Mouse (Mus musculus) heart, postnatal 0 days (tissue): ENCODE measurements at regions not wholly inside any gene's neighbourhood (a gene's known extent, or its start where the extent isn't known, plus 50 kb on each side); places are given as distances from the start of the nearest gene placed in this dataset.

Experiments
- CTCF ChIP-seq: IDR thresholded peaks from 2 replicates; pipeline ENCODE4 v1.5.1; 2016; ENCODE audit warnings: antibody characterized with exemption, control low read depth, low read depth
- EP300 ChIP-seq: IDR thresholded peaks from 2 replicates; pipeline ENCODE4 v1.6.1; 2016; ENCODE audit warnings: antibody characterized with exemption, low read depth

GRCm38 (mm10) chr12:35416583-35416982, 118.3 kb downstream of the Ahr start:
- TF ChIP-seq CTCF (no peak), EP300 (no peak)
